Mouse (Mus musculus): ENCODE measurements at regions not wholly inside any gene's neighbourhood (a gene's known extent, or its start where the extent isn't known, plus 50 kb on each side); places are given as distances from the start of the nearest gene placed in this dataset.

DNA sequence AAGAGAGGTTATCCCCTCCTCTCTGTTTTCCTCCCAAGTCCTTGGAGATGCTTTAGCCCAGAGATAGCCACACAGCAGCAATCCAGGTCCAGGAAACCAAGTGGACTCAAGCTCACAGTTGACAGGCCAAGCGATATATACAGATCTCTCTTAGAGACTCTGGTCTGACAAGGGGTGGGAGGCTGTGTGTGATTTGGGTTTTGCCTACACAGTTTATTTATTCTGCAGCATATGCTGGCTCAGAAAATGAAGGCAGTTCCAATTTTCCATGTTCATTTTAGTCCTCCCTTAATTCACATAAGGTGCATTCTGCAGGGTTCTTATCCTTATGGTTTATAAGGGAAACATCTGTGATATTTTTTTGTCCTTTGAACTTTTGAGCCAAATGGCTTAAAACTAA, 595.0 kb upstream of the Apob start:
- Histone ChIP-seq H3K9ac (no peak overlapping the region), H3K36me3 (no peaks in the 10 kb centered on the region), H3K27me3 (no peaks in the 10 kb centered on the region), H3K9me3 (replicated peaks) (no peaks in the 10 kb centered on the region), H3K4me1 (no peaks in the 10 kb centered on the region), H3K4me2 (replicated peaks) (no peak overlapping the region), H3K27ac (replicated peaks) (no peak overlapping the region), H3K4me3 (replicated peaks) (no peak overlapping the region)
- ATAC-seq (ENCODE audit: insufficient number of reproducible peaks, low FRiP score, low TSS enrichment, low read depth) = no peak
- WGBS = 87% methylated on average over 1 of the region's 1 CpGs

DNA sequence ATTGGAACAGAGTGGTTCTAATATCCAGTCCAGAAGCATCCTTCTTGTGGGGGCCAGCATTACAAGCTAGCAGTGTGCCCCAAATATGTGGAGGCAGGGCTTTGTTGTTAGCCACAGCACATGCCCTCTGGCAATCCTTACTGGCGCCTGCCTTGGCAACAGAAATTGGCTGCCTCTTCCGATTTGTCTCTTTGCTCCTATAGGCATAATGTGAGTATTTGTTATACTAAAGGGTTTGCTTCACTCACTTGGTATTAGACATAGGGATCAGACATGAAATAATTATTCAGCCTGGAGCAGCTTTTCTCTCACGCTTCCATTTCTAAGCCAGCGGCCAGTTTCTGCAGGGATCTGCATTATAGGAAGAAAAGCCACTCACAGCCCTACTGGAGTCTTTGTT, 573.6 kb upstream of the Apob start:
- Histone ChIP-seq H3K9me3 (replicated peaks) (no peaks in the 10 kb centered on the region), H3K4me2 (replicated peaks) (no peak overlapping the region), H3K36me3 (no peaks in the 10 kb centered on the region), H3K4me3 (replicated peaks) (no peak overlapping the region), H3K27ac (replicated peaks) (no peak overlapping the region), H3K4me1 (no peaks in the 10 kb centered on the region), H3K9ac (no peak overlapping the region), H3K27me3 (no peaks in the 10 kb centered on the region)
- 64% methylated on average over 4 of the region's 4 CpGs for WGBS
- no peak for ATAC-seq (ENCODE audit: insufficient number of reproducible peaks, low FRiP score, low TSS enrichment, low read depth)

DNA sequence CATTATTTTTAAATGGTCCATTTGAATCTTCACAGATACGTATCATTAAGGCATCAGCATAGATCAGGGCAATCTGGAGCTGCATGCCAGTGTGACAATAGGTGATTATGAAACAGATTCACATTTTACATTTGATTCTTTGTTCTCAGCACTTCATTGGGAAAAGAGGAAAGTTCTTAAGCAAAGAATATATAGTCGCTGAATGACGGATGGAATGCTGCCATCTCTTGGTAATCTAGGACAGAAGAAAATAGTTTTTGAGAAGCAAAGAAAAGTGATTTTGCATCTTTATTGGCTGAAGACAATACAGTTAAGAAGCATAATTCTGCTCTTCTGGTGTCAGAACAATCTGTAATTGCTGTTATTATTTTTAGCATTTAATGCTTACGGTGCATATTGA, 565.6 kb upstream of the Apob start:
- Histone ChIP-seq H3K36me3 (no peaks in the 10 kb centered on the region), H3K4me1 (no peaks in the 10 kb centered on the region), H3K27me3 (no peaks in the 10 kb centered on the region), H3K4me2 (replicated peaks) (no peak overlapping the region), H3K4me3 (replicated peaks) (no peak overlapping the region), H3K27ac (replicated peaks) (no peak overlapping the region), H3K9ac (no peak overlapping the region), H3K9me3 (replicated peaks) (no peaks in the 10 kb centered on the region)
- WGBS = 79% methylated on average over 4 of the region's 4 CpGs
- ATAC-seq (ENCODE audit: insufficient number of reproducible peaks, low FRiP score, low TSS enrichment, low read depth) = no peak

DNA sequence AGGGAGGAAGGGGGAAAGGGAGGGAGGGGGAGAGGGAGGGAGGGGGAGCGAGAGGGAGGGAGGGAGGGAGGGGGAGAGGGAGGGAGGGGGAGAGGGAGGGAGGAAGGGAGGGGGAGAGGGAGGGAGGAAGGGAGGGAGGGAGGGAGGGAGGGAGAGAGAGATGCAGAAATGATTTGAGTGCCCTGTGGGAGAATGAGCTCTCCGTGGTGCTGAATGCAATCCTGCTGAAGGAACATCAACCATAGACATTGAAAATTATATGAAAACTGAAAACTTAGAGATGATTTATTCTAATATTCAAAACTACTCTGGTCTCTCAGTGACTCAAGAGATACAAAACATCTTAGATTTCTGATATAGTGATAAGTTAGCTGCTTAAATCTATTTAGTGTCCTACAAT, 557.2 kb upstream of the Apob start:
- Histone ChIP-seq H3K36me3 (no peaks in the 10 kb centered on the region), H3K4me1 (no peaks in the 10 kb centered on the region), H3K9ac (no peak overlapping the region), H3K9me3 (replicated peaks) (no peaks in the 10 kb centered on the region), H3K4me2 (replicated peaks) (no peak overlapping the region), H3K4me3 (replicated peaks) (no peak overlapping the region), H3K27me3 (no peaks in the 10 kb centered on the region), H3K27ac (replicated peaks) (no peak overlapping the region)
- WGBS = 24% methylated on average over 1 of the region's 2 CpGs
- no peak for ATAC-seq (ENCODE audit: insufficient number of reproducible peaks, low FRiP score, low TSS enrichment, low read depth)

DNA sequence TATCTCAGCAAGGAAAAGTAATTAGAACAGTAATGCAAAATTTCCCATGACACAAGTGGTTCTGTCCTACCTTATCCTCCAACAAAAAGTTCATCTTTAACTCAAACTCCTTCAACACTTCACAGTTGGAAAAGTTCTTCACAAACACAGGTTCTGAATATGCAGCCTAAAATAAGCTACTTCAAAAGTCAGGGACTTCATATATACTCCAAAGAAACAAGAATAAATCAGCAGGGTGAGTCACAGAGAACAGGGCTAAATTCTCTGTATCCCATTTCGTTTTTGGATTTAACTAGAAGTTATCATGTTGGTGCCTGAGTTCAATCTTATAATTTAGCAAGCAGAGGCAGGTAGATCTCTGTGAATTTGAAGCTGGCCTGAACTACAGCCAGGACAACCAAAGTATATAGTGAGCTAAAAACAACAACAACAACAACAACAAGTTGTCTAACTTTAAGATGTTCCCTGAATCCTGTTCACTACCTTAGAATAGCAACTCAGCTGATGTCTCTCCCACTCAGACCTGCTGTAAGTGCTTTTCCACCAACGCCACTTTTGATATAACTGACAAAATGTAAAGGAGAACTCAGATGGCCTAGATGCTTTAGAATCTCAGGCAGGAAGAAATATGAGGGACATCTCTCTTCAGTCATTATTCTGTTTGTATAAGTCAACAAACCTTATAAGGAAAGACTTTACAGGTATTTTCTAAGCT, 555.5 kb upstream of the Apob start:
- no peak overlapping the region for H3K4me3 ChIP-seq (replicated peaks)
- no peak overlapping the region for H3K9ac ChIP-seq
- H3K4me1 ChIP-seq = no peaks in the 10 kb centered on the region
- H3K4me2 ChIP-seq (replicated peaks) = no peak overlapping the region
- no peaks in the 10 kb centered on the region for H3K36me3 ChIP-seq
- ATAC-seq (ENCODE audit: insufficient number of reproducible peaks, low FRiP score, low TSS enrichment, low read depth) = no peak
- WGBS = 48% methylated on average over 2 of the region's 2 CpGs
- no peaks in the 10 kb centered on the region for H3K27me3 ChIP-seq
- H3K27ac ChIP-seq (replicated peaks) = no peak overlapping the region
- no peaks in the 10 kb centered on the region for H3K9me3 ChIP-seq (replicated peaks)

DNA sequence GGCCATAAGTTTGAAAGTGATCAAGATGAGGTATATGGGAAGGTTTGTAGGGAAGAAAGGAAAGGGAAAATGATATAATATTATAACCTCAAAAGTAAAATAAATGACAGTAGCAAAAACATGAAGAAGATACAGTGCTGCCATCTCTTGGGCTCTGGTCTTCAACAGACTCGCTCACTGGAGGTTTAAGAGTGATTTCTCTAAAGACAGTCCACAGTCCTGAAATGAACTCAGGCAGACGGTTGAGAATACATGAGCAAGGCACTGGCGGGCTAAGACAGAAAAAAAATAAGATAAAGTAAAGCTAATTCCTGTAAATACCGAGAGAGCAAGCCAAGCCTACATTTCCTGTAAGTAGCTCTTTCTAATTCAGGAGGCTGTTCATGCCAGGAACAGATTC, 546.5 kb upstream of the Apob start:
- H3K9ac ChIP-seq = no peak overlapping the region
- 62% methylated on average over 4 of the region's 4 CpGs for WGBS
- ATAC-seq (ENCODE audit: insufficient number of reproducible peaks, low FRiP score, low TSS enrichment, low read depth) = no peak

DNA sequence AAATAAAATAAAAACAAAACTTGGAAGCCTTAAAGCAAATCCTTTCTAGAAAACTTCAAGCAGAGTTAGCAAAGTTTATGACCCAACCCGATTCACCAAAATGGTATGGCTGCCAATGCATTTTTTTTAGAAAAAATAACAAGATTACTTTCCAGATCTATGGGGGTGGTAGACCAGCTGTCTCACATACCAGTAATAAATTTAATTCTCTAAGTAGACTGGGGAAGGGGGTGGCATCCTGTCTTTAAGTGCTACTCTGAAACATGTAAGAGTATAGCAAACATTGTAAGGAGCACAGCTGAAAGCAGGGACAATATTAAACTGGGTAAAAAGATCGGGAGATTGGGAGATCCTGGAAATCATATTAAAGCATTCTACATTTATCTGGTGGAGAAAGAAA, 532.2 kb upstream of the Apob start:
- H3K4me3 ChIP-seq (replicated peaks) = no peak overlapping the region
- H3K9ac ChIP-seq = no peak overlapping the region
- H3K36me3 ChIP-seq = no peaks in the 10 kb centered on the region
- no peaks in the 10 kb centered on the region for H3K27me3 ChIP-seq
- H3K4me2 ChIP-seq (replicated peaks) = no peak overlapping the region
- H3K9me3 ChIP-seq (replicated peaks) = no peaks in the 10 kb centered on the region
- no peak overlapping the region for H3K27ac ChIP-seq (replicated peaks)
- H3K4me1 ChIP-seq = no peaks in the 10 kb centered on the region
- 81% methylated on average over 2 of the region's 2 CpGs for WGBS
- ATAC-seq (ENCODE audit: insufficient number of reproducible peaks, low FRiP score, low TSS enrichment, low read depth) = no peak

More for the DNA sequence above, 546.5 kb upstream of the Apob start:
- no peaks in the 10 kb centered on the region for H3K36me3 ChIP-seq
- no peak overlapping the region for H3K4me3 ChIP-seq (replicated peaks)
- no peaks in the 10 kb centered on the region for H3K9me3 ChIP-seq (replicated peaks)
- no peaks in the 10 kb centered on the region for H3K4me1 ChIP-seq
- H3K27ac ChIP-seq (replicated peaks) = no peak overlapping the region
- H3K27me3 ChIP-seq = no peaks in the 10 kb centered on the region
- no peak overlapping the region for H3K4me2 ChIP-seq (replicated peaks)

DNA sequence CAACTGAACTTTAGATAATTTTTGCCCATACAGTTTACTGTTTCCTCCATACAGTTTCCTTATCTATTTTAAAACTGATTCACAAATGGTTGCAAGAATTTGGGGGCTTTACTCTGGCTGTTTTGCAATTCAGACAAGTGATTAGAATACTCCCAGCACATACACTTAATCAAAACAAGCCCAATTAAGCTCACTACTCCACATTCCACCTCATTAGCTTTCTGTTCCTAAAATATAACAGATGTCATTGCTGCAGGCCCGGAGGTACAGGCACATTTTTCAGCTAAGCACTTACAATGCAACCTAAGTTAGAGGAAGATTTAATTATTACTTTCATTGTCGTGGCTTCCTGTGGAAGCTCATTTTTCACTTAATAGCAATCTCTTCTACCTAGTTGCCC, 526.9 kb upstream of the Apob start:
- H3K36me3 ChIP-seq = no peaks in the 10 kb centered on the region
- no peak overlapping the region for H3K27ac ChIP-seq (replicated peaks)
- 7% methylated on average over 2 of the region's 2 CpGs for WGBS
- H3K9me3 ChIP-seq (replicated peaks) = no peaks in the 10 kb centered on the region
- no peak overlapping the region for H3K4me3 ChIP-seq (replicated peaks)
- H3K9ac ChIP-seq = no peak overlapping the region
- no peak for ATAC-seq (ENCODE audit: insufficient number of reproducible peaks, low FRiP score, low TSS enrichment, low read depth)
- H3K27me3 ChIP-seq = no peaks in the 10 kb centered on the region
- H3K4me1 ChIP-seq = no peaks in the 10 kb centered on the region
- no peak overlapping the region for H3K4me2 ChIP-seq (replicated peaks)

DNA sequence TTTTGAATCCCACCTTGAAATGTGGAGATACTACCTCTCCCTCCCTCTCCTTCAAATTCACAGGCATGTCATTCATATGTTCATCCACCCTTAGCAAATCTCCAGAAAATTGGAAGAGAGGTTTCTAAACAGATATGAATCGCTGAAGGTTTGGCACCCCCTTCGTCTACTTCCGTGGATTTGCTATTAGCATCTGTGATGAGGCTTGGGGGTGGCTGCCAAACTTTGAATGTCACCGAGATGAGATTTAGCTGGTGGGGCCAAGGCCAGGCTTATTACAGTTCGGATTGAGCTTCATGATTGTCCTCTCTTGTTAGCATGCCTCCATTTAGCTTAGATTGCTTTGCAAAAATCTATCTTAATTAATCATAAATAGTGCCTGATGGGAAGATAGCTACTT, 520.4 kb upstream of the Apob start:
- Histone ChIP-seq H3K9ac (no peak overlapping the region), H3K27me3 (no peaks in the 10 kb centered on the region), H3K27ac (replicated peaks) (no peak overlapping the region), H3K4me1 (no peaks in the 10 kb centered on the region), H3K4me2 (replicated peaks) (no peak overlapping the region), H3K4me3 (replicated peaks) (no peak overlapping the region), H3K9me3 (replicated peaks) (no peaks in the 10 kb centered on the region), H3K36me3 (no peaks in the 10 kb centered on the region)
- no peak for ATAC-seq (ENCODE audit: insufficient number of reproducible peaks, low FRiP score, low TSS enrichment, low read depth)
- 81% methylated on average over 5 of the region's 5 CpGs for WGBS

DNA sequence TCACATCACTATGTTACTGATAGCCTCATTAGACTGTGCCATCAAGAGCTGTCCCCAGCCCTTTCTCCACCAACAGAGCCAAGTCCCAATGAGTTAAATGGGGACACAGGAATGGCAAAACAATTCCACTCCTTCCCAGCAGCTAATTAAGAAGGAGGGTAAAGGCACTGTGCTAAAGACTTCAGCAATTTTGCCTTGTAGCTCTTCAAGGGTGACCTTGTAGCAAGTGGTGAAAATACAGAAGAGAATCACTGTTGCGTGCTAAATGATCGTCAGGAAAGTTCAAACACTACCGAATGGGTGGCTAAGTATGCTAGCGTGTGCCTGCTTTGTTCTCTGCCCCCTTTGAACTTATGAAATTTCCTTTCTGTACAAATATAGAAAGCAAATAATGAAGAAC, 519.9 kb upstream of the Apob start:
- H3K9ac ChIP-seq = no peak overlapping the region
- no peak overlapping the region for H3K4me3 ChIP-seq (replicated peaks)
- no peaks in the 10 kb centered on the region for H3K9me3 ChIP-seq (replicated peaks)
- no peaks in the 10 kb centered on the region for H3K27me3 ChIP-seq
- ATAC-seq (ENCODE audit: insufficient number of reproducible peaks, low FRiP score, low TSS enrichment, low read depth) = no peak
- H3K4me1 ChIP-seq = no peaks in the 10 kb centered on the region
- 79% methylated on average over 4 of the region's 4 CpGs for WGBS
- H3K36me3 ChIP-seq = no peaks in the 10 kb centered on the region
- H3K27ac ChIP-seq (replicated peaks) = no peak overlapping the region
- H3K4me2 ChIP-seq (replicated peaks) = no peak overlapping the region

DNA sequence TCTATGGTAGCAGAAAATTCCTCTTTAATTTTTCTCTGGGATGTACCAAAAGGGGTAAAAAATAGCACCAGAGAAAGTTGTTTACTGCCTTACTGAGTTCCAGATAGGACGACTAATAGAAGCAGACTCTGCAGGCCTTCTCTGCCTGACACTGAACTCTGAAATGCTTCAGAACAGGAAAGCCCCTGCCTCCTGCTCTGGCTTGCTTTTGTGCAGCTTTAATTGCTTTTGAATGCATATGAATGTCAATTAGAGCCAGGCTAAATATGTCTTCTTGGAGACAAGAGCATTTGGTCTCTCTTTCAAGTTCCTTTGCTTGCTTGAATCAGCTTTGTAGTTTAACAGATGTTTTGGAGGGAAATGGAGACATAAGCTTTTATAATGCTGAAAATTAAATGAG, 512.5 kb upstream of the Apob start:
- no peak overlapping the region for H3K4me3 ChIP-seq (replicated peaks)
- H3K4me2 ChIP-seq (replicated peaks) = no peak overlapping the region
- H3K27ac ChIP-seq (replicated peaks) = no peak overlapping the region
- no peaks in the 10 kb centered on the region for H3K27me3 ChIP-seq
- no peaks in the 10 kb centered on the region for H3K9me3 ChIP-seq (replicated peaks)
- no peaks in the 10 kb centered on the region for H3K36me3 ChIP-seq
- H3K4me1 ChIP-seq = no peaks in the 10 kb centered on the region
- WGBS = 10% methylated on average over 1 of the region's 1 CpGs
- no peak overlapping the region for H3K9ac ChIP-seq
- no peak for ATAC-seq (ENCODE audit: insufficient number of reproducible peaks, low FRiP score, low TSS enrichment, low read depth)

DNA sequence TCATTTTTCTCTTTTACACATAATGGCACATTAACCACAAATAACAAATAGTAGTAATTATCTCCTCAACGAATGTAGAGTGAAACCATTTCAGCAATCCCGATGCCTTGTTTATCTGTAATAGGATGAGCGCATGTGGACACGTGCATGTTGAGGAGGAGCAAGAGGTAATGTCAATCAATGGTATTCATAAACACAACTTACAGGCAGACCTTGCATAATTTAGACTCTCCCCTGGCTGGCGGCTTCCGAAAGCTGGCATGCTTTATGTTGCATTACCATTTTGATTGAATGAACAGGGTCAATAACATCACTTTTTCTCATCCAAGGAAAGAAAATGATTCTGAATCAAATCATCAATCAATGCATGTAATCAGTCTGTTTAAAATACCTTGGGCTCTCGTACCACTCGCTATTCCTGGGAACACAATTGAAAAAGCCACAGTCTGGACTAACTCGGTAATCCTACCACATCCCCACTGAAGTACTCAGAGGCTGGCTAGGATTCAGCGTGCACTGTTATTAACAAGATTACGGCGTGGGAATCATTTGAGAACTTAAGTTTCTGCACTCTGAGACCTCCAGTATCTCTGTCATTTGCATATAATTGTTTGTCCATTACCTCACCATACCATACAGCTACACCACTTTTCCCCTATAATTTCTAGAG, 464.7 kb upstream of the Apob start:
- H3K9me3 ChIP-seq (replicated peaks) = no peaks in the 10 kb centered on the region
- 77% methylated on average over 12 of the region's 12 CpGs for WGBS

More for the DNA sequence above, 464.7 kb upstream of the Apob start:
- no peaks in the 10 kb centered on the region for H3K4me1 ChIP-seq
- ATAC-seq (ENCODE audit: insufficient number of reproducible peaks, low FRiP score, low TSS enrichment, low read depth) = no peak
- no peak overlapping the region for H3K27ac ChIP-seq (replicated peaks)
- no peak overlapping the region for H3K4me3 ChIP-seq (replicated peaks)
- no peaks in the 10 kb centered on the region for H3K27me3 ChIP-seq
- H3K9ac ChIP-seq = no peak overlapping the region
- H3K36me3 ChIP-seq = no peaks in the 10 kb centered on the region
- H3K4me2 ChIP-seq (replicated peaks) = no peak overlapping the region

All from embryonic facial prominence, embryonic 15.5 days (tissue).